Mouse (Mus musculus) kidney, postnatal 0 days (tissue): ENCODE measurements at regions not wholly inside any gene's neighbourhood (a gene's known extent, or its start where the extent isn't known, plus 50 kb on each side); places are given as distances from the start of the nearest gene placed in this dataset.
A peak's percentile ranks its signal among the peaks of the same experiment; 100 is the strongest.

Experiments
- ATAC-seq: fragments of 200-750 bp; cut with Nextera tagmentation; replicated peaks from 2 replicates; pipeline ENCODE4 v1.8.0; 2017; ENCODE audit warnings: low read depth, moderate number of reproducible peaks, moderate TSS enrichment, moderate library complexity; ENCODE audit not compliant: low FRiP score
- DNase-seq: peaks from one replicate; pipeline ENCODE4 v3.0.0-alpha.2; 2016; ENCODE audit warnings: low spot score
- H3K27ac ChIP-seq: fragments of 300-500 bp; sonication (generic); 2 replicates; pipeline ENCODE4 v1.5.1; 2014; ENCODE audit warnings: mild to moderate bottlenecking
- H3K27me3 ChIP-seq: fragments of 300-500 bp; sonication (generic); 2 replicates; pipeline ENCODE4 v1.6.1; 2014; ENCODE audit warnings: low read length, mixed read lengths; ENCODE audit not compliant: insufficient read depth
- H3K36me3 ChIP-seq: fragments of 300-500 bp; sonication (generic); 2 replicates; pipeline ENCODE4 v1.6.1; 2014; ENCODE audit warnings: low read length, mixed read lengths; ENCODE audit not compliant: insufficient read depth
- H3K4me1 ChIP-seq: fragments of 300-500 bp; sonication (generic); replicated peaks from 2 replicates; pipeline ENCODE4 v1.6.1; 2014; ENCODE audit warnings: antibody characterized with exemption, low read length, mixed read lengths; ENCODE audit not compliant: insufficient read depth
- H3K4me2 ChIP-seq: fragments of 300-500 bp; sonication (generic); 2 replicates; pipeline ENCODE4 v1.6.1; 2014; ENCODE audit warnings: mild to moderate bottlenecking, low read length, moderate library complexity, mixed read lengths
- H3K4me3 ChIP-seq: fragments of 300-500 bp; sonication (generic); replicated peaks from 2 replicates; pipeline ENCODE4 v1.5.1; 2014; ENCODE audit warnings: low read depth, low read length
- H3K9ac ChIP-seq: fragments of 300-500 bp; sonication (generic); 2 replicates; pipeline ENCODE4 v1.6.1; 2014; ENCODE audit warnings: low read depth, low read length
- H3K9me3 ChIP-seq: fragments of 300-500 bp; sonication (generic); replicated peaks from 2 replicates; pipeline ENCODE4 v1.6.1; 2016; ENCODE audit warnings: low read length, inconsistent platforms, mixed read lengths
- CTCF ChIP-seq: IDR thresholded peaks from 2 replicates; pipeline ENCODE4 v1.5.1; 2016; ENCODE audit warnings: antibody characterized with exemption, low read depth, mild to moderate bottlenecking, moderate library complexity
- WGBS: fragments of 180-500 bp; shearing (Covaris S2); extraction: QIAGEN DNeasy Blood & Tissue Kit; methylation state at CpG from one replicate; pipeline ENCODE4 v1.1.7; 2014; 5-methylcytosine and 5-hydroxymethylcytosine counted together

GRCm38 (mm10) chr11:19119927-19120827 is 101.4 kb upstream of the Meis1 start:
- H3K36me3 ChIP-seq: no peaks in the 10 kb centered on the region
- ATAC-seq (peak; percentile 29; the same call in 1 of the 2 replicates), DNase-seq (peak; percentile 80)
- 46% methylated on average over 8 of the region's 8 CpGs for WGBS
- H3K9ac ChIP-seq: no peak overlapping the region
- H3K4me2 ChIP-seq: no peak overlapping the region
- no peak overlapping the region for H3K4me3 ChIP-seq
- no peak for TF ChIP-seq CTCF
- no peak overlapping the region for H3K27ac ChIP-seq
- no peaks in the 10 kb centered on the region for H3K4me1 ChIP-seq
- H3K9me3 ChIP-seq: no peaks in the 10 kb centered on the region
- no peaks in the 10 kb centered on the region for H3K27me3 ChIP-seq

GRCm38 (mm10) chr11:19120871-19121270 is 102.1 kb upstream of the Meis1 start:
- Histone ChIP-seq H3K36me3 (no peaks in the 10 kb centered on the region), H3K4me1 (no peaks in the 10 kb centered on the region), H3K27ac (no peak overlapping the region), H3K27me3 (no peaks in the 10 kb centered on the region), H3K4me2 (no peak overlapping the region), H3K9me3 (no peaks in the 10 kb centered on the region), H3K9ac (no peak overlapping the region), H3K4me3 (no peak overlapping the region)
- no peak for DNase-seq
- WGBS: 52% methylated on average over 3 of the region's 3 CpGs
- no peak for TF ChIP-seq CTCF
- no peak for ATAC-seq

GRCm38 (mm10) chr11:19135375-19136050 is 116.7 kb upstream of the Meis1 start:
- H3K4me2 ChIP-seq: no peak overlapping the region
- 55% methylated on average over 2 of the region's 2 CpGs for WGBS
- peaks cover 4% of the 10 kb centered on the region; the same call in 1 of the 2 replicates for H3K4me1 ChIP-seq
- H3K27me3 ChIP-seq: no peaks in the 10 kb centered on the region
- no peak for TF ChIP-seq CTCF
- no peak for ATAC-seq
- no peak overlapping the region for H3K4me3 ChIP-seq
- H3K27ac ChIP-seq: no peak overlapping the region
- no peak for DNase-seq
- H3K9ac ChIP-seq: no peak overlapping the region
- H3K36me3 ChIP-seq: no peaks in the 10 kb centered on the region
- H3K9me3 ChIP-seq: no peaks in the 10 kb centered on the region

- H3K27ac ChIP-seq: 0 out of 2 replicates have a peak overlapping the region, but pooled peaks have one; percentile 31
- no peak for ATAC-seq
- TF ChIP-seq CTCF: no peak
Measured at GRCm38 (mm10) chr11:19138423-19138822, 119.6 kb upstream of the Meis1 start.

GRCm38 (mm10) chr11:19138831-19139230 is 120.0 kb upstream of the Meis1 start:
- Histone ChIP-seq H3K4me2 (no peak overlapping the region), H3K9ac (no peak overlapping the region), H3K4me1 (no peaks in the 10 kb centered on the region), H3K36me3 (no peaks in the 10 kb centered on the region), H3K27me3 (no peaks in the 10 kb centered on the region), H3K27ac (0 out of 2 replicates have a peak overlapping the region, but pooled peaks have one; percentile 31), H3K4me3 (no peak overlapping the region), H3K9me3 (no peaks in the 10 kb centered on the region)
- ATAC-seq: no peak
- TF ChIP-seq CTCF: no peak
- WGBS: 79% methylated on average over 2 of the region's 2 CpGs
- no peak for DNase-seq

More at GRCm38 (mm10) chr11:19138423-19138822, 119.6 kb upstream of the Meis1 start:
- Histone ChIP-seq H3K4me1 (no peaks in the 10 kb centered on the region), H3K27me3 (no peaks in the 10 kb centered on the region), H3K9me3 (no peaks in the 10 kb centered on the region), H3K36me3 (no peaks in the 10 kb centered on the region), H3K9ac (no peak overlapping the region), H3K4me3 (no peak overlapping the region), H3K4me2 (no peak overlapping the region)
- DNase-seq: peak; percentile 71
- 68% methylated on average over 5 of the region's 5 CpGs for WGBS

- no peak for DNase-seq
- Histone ChIP-seq H3K36me3 (no peaks in the 10 kb centered on the region), H3K27me3 (no peaks in the 10 kb centered on the region), H3K4me1 (no peaks in the 10 kb centered on the region), H3K27ac (no peak overlapping the region), H3K9me3 (no peaks in the 10 kb centered on the region), H3K9ac (no peak overlapping the region), H3K4me2 (no peak overlapping the region), H3K4me3 (no peak overlapping the region)
- WGBS: 62% methylated on average over 17 of the region's 17 CpGs
- ATAC-seq: no peak
- TF ChIP-seq CTCF: no peak
Measured at GRCm38 (mm10) chr11:19143267-19144000, 124.6 kb upstream of the Meis1 start.
